Mouse (Mus musculus) neural tube, embryonic 13.5 days (tissue): ENCODE measurements at regions not wholly inside any gene's neighbourhood (a gene's known extent, or its start where the extent isn't known, plus 50 kb on each side); places are given as distances from the start of the nearest gene placed in this dataset.
A peak's percentile ranks its signal among the peaks of the same experiment; 100 is the strongest.

Experiments used
- ATAC-seq: fragments of 200-750 bp; cut with Nextera tagmentation; 2 replicates; pipeline ENCODE4 v1.8.0; 2017; ENCODE audit warnings: low read depth, mild to moderate bottlenecking, moderate TSS enrichment, moderate library complexity
- H3K27ac ChIP-seq: fragments of 300-500 bp; sonication (generic); replicated peaks from 2 replicates; pipeline ENCODE4 v1.5.1; 2015; ENCODE audit warnings: moderate library complexity, mild to moderate bottlenecking, inconsistent platforms
- H3K27me3 ChIP-seq: fragments of 300-500 bp; sonication (generic); 2 replicates; pipeline ENCODE4 v1.6.1; 2015; ENCODE audit warnings: mild to moderate bottlenecking, inconsistent platforms
- H3K36me3 ChIP-seq: fragments of 300-500 bp; sonication (generic); 2 replicates; pipeline ENCODE4 v1.6.1; 2015; ENCODE audit warnings: mild to moderate bottlenecking, inconsistent platforms
- H3K4me1 ChIP-seq: fragments of 300-500 bp; sonication (generic); replicated peaks from 2 replicates; pipeline ENCODE4 v1.6.1; 2015; ENCODE audit warnings: inconsistent platforms
- H3K4me2 ChIP-seq: fragments of 300-500 bp; sonication (generic); 2 replicates; pipeline ENCODE4 v1.6.1; 2015; ENCODE audit warnings: inconsistent platforms, mild to moderate bottlenecking, moderate library complexity
- H3K4me3 ChIP-seq: fragments of 300-500 bp; sonication (generic); 2 replicates; pipeline ENCODE4 v1.5.1; 2015; ENCODE audit warnings: mild to moderate bottlenecking, inconsistent platforms
- H3K9ac ChIP-seq: fragments of 300-500 bp; sonication (generic); 2 replicates; pipeline ENCODE4 v1.6.1; 2015; ENCODE audit warnings: moderate library complexity, mild to moderate bottlenecking, inconsistent platforms
- H3K9me3 ChIP-seq: fragments of 300-500 bp; sonication (generic); 2 replicates; pipeline ENCODE4 v1.6.1; 2016; ENCODE audit warnings: inconsistent platforms
- WGBS: fragments of 180-500 bp; shearing (Covaris S2); methylation state at CpG from one replicate; pipeline ENCODE4 v1.1.7; 2015; 5-methylcytosine and 5-hydroxymethylcytosine counted together

DNA sequence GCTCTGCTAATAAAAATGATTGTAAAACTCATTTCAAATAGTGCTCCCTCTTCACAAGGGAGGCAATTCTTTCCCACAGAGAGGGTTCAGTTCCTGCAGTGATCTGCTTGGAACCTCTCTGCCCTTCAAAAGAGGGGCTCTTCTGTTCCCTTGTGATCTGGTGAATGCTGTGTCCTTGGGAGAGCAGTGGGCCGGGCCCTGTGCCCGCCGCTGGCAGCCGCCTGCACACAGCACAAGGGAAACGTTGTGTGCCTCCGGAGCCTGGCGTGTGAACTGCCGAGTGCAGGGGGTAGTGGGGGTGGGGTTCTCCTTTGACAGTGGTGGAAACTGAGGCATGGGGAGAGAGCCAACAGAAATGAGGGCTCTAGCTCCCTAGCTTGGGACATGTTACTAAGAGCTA is 54.4 kb upstream of the Csrp1 start:
- Histone ChIP-seq H3K36me3 (no peaks in the 10 kb centered on the region), H3K9ac (0 out of 2 replicates have a peak overlapping the region, but pooled peaks have one; percentile 12), H3K9me3 (no peaks in the 10 kb centered on the region), H3K27me3 (no peaks in the 10 kb centered on the region), H3K4me1 (peaks cover 53% of the 10 kb centered on the region), H3K27ac (no peak overlapping the region; the same call in 1 of the 2 replicates), H3K4me2 (no peak overlapping the region), H3K4me3 (no peak overlapping the region)
- whole genome bisulfite sequencing: 39% methylated on average over 8 of the region's 8 CpGs
- no peak for ATAC-seq

- Histone ChIP-seq H3K9ac (no peak overlapping the region), H3K36me3 (no peaks in the 10 kb centered on the region), H3K4me3 (no peak overlapping the region), H3K4me1 (peaks cover 71% of the 10 kb centered on the region), H3K9me3 (no peaks in the 10 kb centered on the region), H3K27me3 (no peaks in the 10 kb centered on the region), H3K4me2 (no peak overlapping the region), H3K27ac (no peak overlapping the region)
- 87% methylated on average over 3 of the region's 3 CpGs for WGBS
- no peak for ATAC-seq
These were observed 51.5 kb upstream of the Csrp1 start for GRCm38 (mm10) chr1:135668331-135668730.

DNA sequence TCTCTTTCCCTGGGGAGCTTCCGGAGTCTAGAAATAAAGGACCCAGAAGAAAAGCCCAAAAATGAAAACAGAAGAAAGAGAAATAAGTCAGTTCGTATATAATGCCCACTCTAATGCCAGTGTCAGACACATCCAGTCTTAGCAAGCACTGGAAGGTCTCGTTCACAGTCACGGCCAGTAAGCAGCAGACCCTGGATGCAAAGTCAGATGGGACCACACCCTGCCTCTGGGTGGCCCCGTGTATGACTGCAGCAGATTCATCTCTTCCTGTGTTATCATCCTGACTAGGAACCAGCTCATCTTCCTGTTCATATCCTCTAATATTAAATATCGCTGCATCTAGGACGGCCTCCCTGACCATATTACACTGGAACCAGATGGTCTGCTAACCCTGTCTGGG is 50.9 kb upstream of the Csrp1 start:
- WGBS: 85% methylated on average over 7 of the region's 7 CpGs
- no peaks in the 10 kb centered on the region for H3K9me3 ChIP-seq
- H3K9ac ChIP-seq: no peak overlapping the region
- no peak overlapping the region for H3K4me2 ChIP-seq
- ATAC-seq: no peak
- H3K27me3 ChIP-seq: no peaks in the 10 kb centered on the region
- peaks cover 66% of the 10 kb centered on the region for H3K4me1 ChIP-seq
- no peak overlapping the region for H3K4me3 ChIP-seq
- H3K36me3 ChIP-seq: no peaks in the 10 kb centered on the region
- no peak overlapping the region for H3K27ac ChIP-seq

- H3K36me3 ChIP-seq: no peaks in the 10 kb centered on the region
- H3K4me2 ChIP-seq: no peak overlapping the region
- peak overlapping the region; percentile 49; the same call in 1 of the 2 replicates for H3K9ac ChIP-seq
- no peaks in the 10 kb centered on the region for H3K9me3 ChIP-seq
- ATAC-seq: peak; percentile 20
- WGBS: 52% methylated on average over 7 of the region's 7 CpGs
- H3K4me3 ChIP-seq: no peak overlapping the region
- H3K4me1 ChIP-seq: peaks cover 59% of the 10 kb centered on the region
- H3K27ac ChIP-seq: peak overlapping the region; percentile 30; the same call in 1 of the 2 replicates
- H3K27me3 ChIP-seq: no peaks in the 10 kb centered on the region
These were observed 50.1 kb upstream of the Csrp1 start for GRCm38 (mm10) chr1:135669803-135670202.
